Mouse (Mus musculus) erythroid progenitor cell, adult 5-6 weeks (primary cell): ENCODE data around the gene Sgca. TPM values are rescaled to one million over a fixed set of nuclear protein-coding genes. Genes with fewer than 3 reads are reported as not detected.

Experiments used
- ATAC-seq: replicated peaks from 2 replicates; pipeline ENCODE4 v1.8.0; 2016; ENCODE audit warnings: moderate number of reproducible peaks, mild to moderate bottlenecking, moderate TSS enrichment, inconsistent platforms; ENCODE audit not compliant: poor library complexity, low FRiP score, severe bottlenecking
- total RNA-seq, 2 experiments: library from RNA; stranded (forward) in 1 of 2; stranded (reverse) in 1 of 2; fragments of 150-400 nt in 1 of 2; fragments of 186-747, 209-891 nt in 1 of 2; gene quantifications; 2 replicates each; pipeline versions ENCODE4 v1.2.3 to v1.2.4; 2015 to 2017; ENCODE audit warnings: low replicate concordance in 2 of 2

Gene Sgca
- total RNA-seq (2015; ENCODE audit: low replicate concordance) (not detected in 2 replicates), total RNA-seq (2017; ENCODE audit: low replicate concordance) (not detected in 2 replicates)

DNA sequence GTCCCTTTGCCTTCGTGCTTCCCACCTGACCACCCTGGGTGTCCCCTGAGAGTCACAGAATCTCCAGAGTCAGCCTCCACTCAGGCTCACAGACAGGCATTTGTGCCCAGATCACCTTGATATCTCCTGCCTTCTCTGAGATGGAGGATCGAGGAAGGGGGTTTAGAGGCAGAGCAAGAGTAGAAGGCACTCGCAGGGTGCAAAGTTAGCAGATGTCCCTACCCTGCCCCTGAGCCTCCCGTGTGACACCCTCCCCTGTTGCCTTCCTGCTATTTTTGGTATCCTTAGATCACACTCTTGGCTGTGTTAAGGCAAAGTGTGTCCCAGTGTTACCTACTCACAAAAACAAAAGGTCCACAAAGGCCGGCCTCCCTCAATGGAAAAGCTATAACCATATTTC, at the start of gene Sgca:
Gene Sgca (minus strand): TSS at position 129 of the 400 bp plus-strand sequence.
- ATAC-seq, result no peak

DNA sequence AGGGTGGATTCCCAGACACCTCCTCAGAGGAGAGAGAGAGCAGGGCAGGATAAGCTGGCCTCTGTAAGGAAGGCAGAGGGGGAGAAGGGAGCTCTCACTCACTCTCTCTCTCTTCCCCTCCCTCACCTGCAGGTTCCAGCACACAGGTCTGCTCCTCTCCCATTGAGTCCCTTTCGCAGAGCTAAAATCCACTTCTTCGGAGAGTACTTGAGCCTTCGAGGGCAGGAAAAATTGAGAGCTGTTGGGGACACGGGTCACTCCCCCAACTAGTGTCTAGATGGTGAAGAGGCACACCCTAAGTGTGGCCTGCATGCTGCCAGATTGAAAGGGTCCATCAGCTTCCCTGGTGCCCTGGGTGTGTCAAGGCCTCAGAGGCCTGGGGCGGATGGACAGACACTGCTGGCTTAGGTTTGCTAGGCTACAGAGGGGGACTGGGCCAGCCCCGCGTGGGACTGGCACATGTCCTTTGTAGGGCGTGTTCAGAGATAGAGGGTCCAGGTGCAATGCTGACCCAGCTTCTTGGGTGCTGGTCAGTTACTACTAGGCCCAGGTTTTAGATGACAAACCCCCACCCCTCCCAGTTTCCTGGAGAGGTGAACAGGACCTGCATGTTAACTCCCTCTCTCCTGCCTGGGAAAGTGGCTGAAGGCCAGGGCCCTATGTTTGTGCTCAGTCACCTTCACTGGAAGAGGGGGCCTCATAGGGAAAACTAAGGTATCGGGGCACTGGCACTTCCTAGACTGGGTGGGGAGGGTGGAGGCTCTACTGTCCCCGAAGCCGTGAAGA, 49.3 kb upstream of the Sgca start:
- ATAC-seq, result no peak

DNA sequence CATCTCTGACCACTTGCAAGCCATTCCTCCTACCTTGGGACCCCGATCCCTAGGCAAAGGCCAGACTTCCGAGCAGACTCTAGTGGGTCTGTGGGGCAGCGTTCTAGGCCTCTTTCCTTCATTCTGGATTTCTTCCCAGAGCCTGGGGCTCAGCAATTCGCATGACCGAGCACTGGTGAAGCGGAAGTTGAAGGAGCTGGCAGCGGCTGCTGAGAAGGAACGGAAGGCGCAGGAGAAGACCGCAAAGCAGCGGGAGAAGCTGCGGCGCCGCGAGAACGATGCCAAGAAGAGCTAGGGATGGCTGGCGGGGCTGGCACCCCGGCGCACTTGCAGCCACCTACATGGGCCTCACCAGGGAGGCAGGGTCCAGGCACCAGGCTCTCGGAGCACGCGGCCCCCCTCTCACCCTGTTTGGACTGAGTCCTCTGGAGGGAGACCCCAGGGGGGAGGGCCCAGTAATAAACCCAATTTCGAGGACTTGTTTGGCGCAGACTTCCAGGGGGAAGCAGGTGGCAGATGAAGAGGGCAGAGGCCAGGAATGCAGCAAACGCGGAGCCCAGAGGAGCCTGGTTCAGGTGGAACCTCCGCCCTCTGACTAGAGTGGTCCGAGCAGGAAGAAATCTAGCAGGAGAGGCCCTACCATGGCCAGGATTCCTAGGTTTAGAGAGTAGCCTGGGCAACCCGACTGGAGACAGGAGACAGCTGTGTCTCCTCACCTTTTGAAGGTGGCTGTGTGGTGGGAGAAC, 48.5 kb upstream of the Sgca start:
- ATAC-seq, result no peak

DNA sequence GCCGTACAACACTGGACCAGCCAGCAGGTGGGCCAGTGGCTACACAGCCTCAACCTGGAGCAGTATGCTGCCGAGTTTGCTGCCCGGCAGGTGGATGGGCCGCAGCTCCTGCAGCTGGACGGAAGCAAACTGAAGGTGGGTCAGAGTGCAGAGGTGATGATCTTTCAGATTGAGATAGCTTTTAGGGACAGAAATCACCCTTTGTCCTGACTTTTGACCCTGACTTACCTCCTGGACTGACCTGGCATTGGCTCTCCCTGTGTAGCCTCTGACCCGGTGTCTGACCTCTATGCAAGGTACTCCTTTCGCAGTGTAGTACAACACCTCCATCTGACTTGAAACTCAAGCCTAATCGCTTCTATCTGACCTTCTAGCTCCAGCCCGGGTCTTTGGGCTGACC, 47.4 kb upstream of the Sgca start:
- no peak for ATAC-seq

DNA sequence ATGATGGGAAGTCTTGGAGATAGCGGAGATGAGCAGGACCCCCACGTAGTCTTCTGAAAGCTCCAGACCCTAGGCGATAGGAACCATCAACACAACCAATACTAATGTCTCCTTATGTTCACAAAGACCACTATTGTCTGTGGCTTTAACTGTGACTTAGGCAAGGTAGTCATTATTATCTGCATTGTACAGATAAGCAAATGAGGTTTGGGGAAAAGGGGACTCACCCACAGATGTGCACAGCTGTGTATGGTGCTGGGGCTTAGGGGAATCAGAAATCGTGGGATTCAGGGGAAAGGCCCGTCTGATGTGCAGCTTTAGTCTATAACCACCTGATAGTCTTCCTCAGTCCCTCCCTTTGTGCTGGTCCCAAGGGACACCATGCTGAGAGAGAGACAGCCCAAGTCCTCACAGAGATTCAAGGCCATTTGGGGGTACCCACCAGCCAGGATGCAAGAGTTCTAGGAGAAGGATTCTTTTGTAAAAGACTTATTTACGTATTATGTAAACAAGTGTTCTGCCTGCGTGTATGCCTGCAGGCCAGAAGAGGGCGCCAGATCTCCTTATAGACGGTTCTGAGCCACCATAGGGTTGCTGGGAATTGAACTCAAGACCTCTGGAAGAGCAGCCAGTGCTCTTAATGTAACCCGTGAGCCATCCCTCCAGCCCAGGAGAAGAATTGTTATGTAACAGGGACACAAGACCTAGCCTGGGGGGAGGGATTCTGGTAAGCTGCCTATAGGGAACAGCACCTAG, 46.3 kb upstream of the Sgca start:
- ATAC-seq, result no peak

DNA sequence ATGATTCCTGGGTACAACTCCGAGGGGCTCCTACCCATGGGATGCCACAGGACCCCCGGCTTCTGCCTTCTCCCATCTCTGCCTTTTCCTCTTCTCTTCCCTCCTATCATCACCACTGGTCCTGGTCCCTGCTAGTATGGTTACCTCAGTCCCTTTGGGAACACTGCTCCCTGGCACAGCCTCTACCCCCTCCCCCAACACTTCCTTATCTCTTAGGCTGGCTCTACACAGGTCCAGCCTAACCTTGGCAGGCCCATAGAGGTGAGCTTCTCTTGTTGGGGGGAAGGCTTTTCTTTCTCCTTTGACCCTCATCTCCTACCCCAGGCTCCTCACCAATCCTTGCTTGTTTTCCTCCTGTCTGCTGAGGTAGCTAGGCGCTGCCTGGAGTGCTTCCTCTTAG, 39.4 kb upstream of the Sgca start:
- ATAC-seq, result no peak

DNA sequence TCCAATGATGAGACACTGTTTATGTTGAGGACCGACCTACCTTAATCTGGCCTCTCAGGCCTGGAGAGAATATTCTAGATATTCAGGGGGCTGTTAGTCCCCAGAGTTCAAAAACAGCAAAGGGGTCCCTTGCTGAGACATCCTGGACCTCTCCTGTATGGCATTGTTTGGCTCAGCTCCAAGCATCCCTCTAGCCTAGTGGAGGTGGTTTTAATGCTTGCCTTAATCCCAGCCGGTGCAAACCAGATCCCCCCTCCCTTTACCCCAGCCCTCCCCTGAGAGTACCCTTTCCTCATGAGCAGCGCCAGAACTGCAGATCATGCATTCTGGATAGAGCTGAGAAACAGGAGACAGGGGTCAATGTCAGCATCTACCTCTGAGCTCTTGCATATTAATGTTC, 36.4 kb upstream of the Sgca start:
- ATAC-seq, result no peak

DNA sequence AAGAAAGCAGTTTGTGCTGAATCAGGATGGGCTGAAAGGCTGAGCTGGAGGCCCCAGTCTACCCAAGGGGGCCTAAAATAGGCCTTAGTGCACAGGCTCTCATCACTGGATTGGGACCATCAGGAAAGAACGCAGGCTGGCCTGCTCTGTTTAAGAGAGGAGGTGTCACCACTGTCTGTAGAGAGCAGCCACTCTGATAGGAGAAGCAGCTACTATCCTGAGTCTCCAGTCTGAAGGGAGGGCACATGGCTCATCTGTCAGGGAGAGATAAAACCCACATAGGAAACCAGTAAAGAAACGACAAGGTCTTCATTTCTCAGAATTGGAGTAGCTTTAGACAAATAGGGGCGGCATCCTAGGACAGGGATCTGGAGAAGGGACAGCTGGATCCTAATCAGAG, 35.9 kb upstream of the Sgca start:
- peak; percentile 80 for ATAC-seq

DNA sequence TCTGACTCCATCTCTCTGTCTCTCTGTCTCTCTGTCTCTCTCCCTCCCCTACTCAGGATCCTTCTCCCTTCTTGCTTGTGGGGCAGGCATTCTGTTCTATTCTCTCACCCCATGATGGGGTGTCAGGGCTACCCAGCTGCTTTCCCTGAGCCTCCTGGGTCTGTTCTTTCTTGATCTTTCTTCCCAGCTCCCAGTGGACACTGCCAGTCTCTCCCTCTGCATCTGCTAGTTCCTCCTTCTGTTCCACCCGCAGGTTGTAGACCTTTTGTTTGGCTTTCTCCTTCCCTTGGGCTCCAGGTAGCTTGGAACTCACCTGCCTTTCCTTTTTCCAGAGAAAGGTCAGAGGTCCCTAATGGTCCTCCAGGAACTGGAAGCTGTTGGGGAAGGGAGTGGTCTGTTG, 35.3 kb upstream of the Sgca start:
- ATAC-seq, result 0 out of 2 replicates have a peak, but pooled peaks have one; percentile 1

DNA sequence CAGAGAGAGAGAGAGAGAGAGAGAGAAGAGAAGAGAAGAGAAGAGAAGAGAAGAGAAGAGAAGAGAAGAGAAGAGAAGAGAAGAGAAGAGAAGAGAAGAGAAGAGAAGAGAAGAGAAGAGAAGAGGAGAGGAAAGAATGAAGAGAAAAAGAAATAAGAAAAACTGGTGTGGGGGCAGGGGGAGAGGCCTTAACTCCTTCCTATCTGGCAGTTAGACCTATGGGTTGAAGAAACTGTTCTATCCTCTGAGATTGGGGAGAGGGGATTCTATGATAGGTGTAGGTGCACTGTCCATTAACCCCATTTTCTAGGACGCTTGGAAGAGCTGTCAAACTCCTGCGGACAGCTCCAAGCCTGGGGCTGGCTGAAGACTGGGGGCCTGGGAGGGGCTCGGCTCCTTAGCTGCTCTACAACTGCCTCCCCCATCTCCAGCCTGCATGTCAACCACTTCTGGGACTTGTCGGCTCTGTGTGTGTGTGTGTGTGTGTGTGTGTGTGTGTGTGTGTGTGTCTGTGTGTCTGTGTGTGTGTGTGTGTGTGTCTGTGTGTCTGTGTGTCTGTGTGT, 34.8 kb upstream of the Sgca start:
- peak; percentile 25; the same call in 1 of the 2 replicates for ATAC-seq

DNA sequence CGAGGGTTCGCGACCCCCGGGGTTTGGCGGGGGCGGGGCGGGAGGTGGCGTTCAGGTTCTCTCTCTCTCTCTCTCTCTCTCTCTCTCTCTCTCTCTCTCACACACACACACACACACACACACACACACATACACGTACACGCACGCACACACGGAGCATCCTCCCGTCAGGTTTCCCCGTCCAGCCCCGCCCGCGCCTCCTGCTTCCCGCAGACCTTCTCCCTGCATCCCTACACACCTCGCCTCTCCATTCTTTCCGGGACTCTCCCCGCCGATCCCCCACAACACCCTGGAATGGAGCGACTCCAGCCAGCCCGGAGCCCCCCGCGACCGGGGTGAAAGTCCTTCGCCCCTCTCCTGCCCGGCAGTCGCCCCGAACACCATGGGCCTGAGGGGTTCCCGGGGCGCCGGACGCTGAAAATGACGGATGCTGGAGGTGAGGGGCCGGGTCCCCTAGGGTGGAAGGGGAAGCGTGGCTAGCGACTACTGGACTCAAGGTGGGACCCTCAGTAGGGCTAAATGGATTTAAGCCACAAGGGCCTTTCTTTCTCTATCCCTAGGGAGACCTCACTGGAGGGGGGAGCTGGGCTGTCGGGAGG, 34.1 kb upstream of the Sgca start:
- no peak for ATAC-seq

DNA sequence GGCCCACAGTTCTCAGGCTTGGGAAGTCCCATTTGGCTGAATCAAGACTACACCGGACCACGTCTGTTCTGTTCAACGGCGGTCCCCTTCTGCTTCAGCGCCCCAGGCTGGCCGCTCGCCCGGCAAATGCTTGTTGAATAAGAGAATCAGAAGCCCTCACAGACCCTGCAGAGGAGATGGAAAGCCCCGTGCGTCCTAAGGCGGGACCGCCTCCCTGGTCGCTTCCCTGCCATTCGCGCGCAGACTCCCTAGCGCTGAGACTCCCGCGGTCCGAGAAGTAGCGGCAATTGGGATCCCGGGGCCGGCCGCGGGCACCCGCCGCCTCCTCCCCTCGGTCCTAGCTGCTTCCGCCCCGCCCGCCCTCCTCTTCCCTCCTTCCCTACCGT, 33.5 kb upstream of the Sgca start, which contains the start of gene Samd14:
Gene Samd14 (plus strand): TSS at position 251 of the 386 bp plus-strand sequence.
- peak; percentile 45 for ATAC-seq

DNA sequence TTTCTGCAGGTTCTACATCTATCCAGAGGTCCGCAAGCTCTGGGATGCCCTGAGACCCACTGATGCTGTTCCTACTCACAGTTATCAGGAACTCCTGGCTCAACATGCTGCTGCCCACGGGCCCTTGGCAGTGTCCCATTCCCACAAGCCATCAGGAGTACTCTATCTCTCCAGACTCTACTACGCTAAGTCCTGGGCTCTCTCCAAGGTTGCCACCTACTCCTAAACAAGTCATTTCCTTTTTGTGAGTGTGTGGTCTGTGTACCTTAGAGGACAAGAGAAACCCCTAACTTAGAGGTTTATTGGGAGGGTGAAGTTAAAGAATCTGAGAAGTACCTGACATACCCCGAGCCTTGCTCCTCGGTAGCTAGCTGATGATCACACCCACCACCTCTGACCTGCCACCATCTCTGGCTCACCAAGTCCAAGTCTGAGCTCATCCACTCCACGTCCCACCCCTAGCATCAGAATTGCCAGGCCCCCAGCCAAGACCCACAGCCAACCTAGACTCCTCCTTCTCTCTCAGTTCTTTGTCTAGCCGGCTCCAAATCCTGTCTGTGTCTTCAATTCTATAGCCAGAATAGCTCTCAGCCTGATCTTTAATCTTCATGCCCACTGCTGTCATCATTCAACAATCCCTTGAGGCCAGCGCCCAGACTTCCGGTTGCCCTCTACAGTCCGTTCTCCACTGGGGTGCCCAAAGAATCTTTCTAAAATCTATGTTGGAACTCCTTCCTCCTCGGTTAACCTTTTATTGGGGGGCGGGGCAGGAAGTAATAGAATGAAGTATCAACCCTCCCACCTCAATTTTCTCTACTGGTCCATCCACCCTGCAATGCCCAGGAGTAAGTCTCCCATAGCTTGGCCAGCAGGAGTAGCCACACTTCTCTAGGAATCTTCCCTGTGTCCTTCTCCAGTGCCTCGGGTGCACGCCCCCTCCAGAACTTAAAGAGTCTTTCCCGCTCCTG, 32.8 kb upstream of the Sgca start:
- peak; percentile 1; the same call in 1 of the 2 replicates for ATAC-seq

DNA sequence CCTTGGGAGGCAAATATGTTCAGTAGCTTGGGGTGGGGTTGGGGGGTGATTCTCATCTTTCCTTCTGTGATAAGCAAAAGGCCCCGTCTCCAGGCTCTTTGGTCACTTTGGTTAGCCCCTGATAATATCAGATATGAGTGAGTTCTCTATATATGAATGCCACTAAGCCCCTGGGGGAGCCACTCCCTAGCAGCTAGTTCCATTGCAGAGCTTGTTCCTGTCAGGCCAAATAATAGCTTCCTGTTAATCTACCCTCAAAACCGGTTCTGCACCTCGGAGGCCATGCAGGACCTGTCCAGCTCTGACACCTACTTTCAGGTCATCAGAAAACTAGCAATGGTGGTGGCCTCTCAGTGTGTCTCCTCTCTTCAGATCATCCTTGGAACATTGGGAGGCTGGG, 31.3 kb upstream of the Sgca start:
- ATAC-seq, result no peak

DNA sequence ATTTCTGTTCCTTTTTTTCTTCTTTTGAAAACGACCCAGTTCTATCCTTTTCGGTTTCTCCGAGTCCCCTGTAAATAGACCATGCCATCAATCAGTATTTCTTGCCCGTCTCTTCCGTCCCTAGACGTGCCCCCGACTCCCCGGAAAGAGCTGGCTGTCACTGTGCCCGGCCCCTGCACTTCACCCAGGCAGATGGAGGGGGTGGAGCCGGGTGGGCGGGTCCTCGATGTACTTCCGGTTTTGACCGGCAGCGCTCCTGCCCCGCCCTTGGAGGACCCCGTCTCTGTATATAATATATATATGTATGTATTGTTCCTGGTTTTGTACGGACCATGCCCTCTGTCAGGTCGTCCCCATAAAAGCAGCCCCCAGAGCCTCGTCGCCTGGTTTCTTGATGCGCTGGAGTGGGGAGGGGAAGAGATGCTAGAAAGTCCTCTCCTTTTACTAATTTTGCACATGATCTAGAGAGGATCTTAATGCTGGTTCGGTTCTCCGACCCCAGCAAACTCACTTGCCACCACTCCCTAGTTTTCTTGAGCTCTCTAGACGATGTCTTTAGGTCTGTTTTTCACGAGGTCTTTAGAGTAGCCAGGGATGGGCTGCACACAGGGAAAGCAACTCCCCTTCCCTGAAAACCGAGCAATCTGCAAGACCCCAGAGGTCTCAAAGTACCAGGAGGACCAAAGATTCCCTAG, 30.5 kb upstream of the Sgca start:
- ATAC-seq, result peak; percentile 62

DNA sequence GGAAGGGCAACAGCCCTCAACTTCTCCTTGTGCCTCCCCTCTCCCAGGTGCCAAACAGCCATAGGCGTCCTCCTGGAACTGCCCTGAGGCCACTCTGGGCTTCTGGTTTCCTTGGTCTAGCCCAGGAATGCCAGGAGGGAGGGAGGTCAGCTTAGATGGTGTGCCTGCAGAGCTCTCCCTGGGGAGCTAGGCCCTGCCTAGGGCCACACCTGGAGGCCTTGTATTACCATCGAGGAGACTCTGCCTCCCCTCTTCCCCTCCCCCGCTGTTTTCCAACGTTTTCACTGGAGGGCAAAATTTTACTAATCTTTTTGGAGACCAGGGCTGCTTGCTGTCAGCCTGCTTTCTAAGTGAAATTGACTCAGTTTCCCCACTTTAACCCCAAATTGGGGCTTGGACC, 29.9 kb upstream of the Sgca start:
- no peak for ATAC-seq

DNA sequence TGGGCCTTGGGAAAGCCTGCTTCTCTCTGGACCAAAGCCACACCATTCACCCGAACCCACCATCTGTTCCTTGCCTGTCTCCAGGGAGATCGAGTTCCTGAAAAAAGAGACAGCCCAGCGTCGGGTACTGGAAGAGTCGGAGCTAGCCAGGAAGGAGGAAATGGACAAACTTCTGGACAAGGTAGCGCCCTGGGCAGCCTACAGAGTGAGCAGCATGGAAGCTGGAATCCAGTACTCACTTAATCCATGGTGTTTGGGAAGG, 28.7 kb upstream of the Sgca start:
- ATAC-seq, result no peak
